Mouse (Mus musculus) small intestine, adult 2 months (tissue): ENCODE measurements around the gene Cacnb3.

ENCODE experiments used
- CTCF ChIP-seq: fragments of 200-500 bp; IDR thresholded peaks from 2 replicates; pipeline ENCODE4 v1.5.1; 2012; ENCODE audit warnings: low read depth, mild to moderate bottlenecking, control low read depth, inconsistent platforms, low read length, moderate library complexity, mixed read lengths; ENCODE audit not compliant: insufficient replicate concordance, insufficient read length; ENCODE audit errors: extremely low read depth
- POLR2A ChIP-seq: fragments of 200-500 bp; IDR thresholded peaks from 2 replicates; pipeline ENCODE4 v1.6.1; 2012; ENCODE audit warnings: low read depth, mild to moderate bottlenecking, control low read depth, inconsistent platforms, low read length, moderate library complexity

GRCm38 (mm10) chr15:98604041-98604575, 26.5 kb upstream of the Cacnb3 start:
- TF ChIP-seq POLR2A = no peak
- no peak for TF ChIP-seq CTCF
